Mouse (Mus musculus) CH12.LX (cell line): Measurements from ENCODE around the gene Speer3. TPM values are rescaled to one million over a fixed set of nuclear protein-coding genes. Genes with fewer than 3 reads are reported as not detected.
"Not testable (repeated sequence)": the region's sequence is repeated elsewhere in the genome, so short reads cannot be mapped to it uniquely, and the experiment has no call there.

Source experiments
- DNase-seq: peaks from one replicate; pipeline ENCODE4 v3.0.0-alpha.2; 2013; ENCODE audit errors: extremely low read depth
- H3K27ac ChIP-seq: 2 replicates; pipeline ENCODE4 v1.5.1; 2012; ENCODE audit warnings: low read depth, mild to moderate bottlenecking, control low read depth, moderate library complexity; ENCODE audit not compliant: insufficient read depth
- H3K27me3 ChIP-seq: replicated peaks from 2 replicates; pipeline ENCODE3; 2012; ENCODE audit warnings: inconsistent platforms
- H3K36me3 ChIP-seq, 2 experiments: replicated peaks in 1 of 2; 2 replicates each; pipeline versions ENCODE3 to v1.6.1; 2012; ENCODE audit warnings: inconsistent platforms in 1 of 2, low read length in 1 of 2, mild to moderate bottlenecking in 1 of 2, mixed read lengths in 1 of 2, moderate library complexity in 1 of 2; ENCODE audit not compliant: control insufficient read depth in 1 of 2, insufficient read depth in 1 of 2
- H3K4me1 ChIP-seq, 2 experiments: 2 replicates each; pipeline ENCODE4 v1.6.1; 2012; ENCODE audit warnings: inconsistent platforms in 1 of 2, moderate library complexity in 1 of 2; ENCODE audit not compliant: insufficient read depth in 2 of 2, control insufficient read depth in 1 of 2
- H3K4me2 ChIP-seq: 2 replicates; pipeline ENCODE4 v1.6.1; 2012; ENCODE audit warnings: low read depth, mild to moderate bottlenecking, control low read depth; ENCODE audit not compliant: poor library complexity, insufficient read depth, severe bottlenecking
- H3K4me3 ChIP-seq, 3 experiments: fragments of 150-350 bp in 1 of 3; sonication (generic) in 1 of 3; replicated peaks in 1 of 3; 2 replicates each; pipeline versions ENCODE3 to v1.5.1; 2011 to 2012; ENCODE audit warnings: low read depth in 2 of 3, low read length in 2 of 3, mild to moderate bottlenecking in 2 of 3, moderate library complexity in 2 of 3, control low read depth in 1 of 3, improper control_type of control experiment in 1 of 3, inconsistent platforms in 1 of 3, mixed read lengths in 1 of 3; ENCODE audit not compliant: poor library complexity in 1 of 3
- H3K79me2 ChIP-seq: replicated peaks from 2 replicates; pipeline ENCODE4 v1.6.1; 2012; ENCODE audit warnings: mild to moderate bottlenecking, moderate library complexity; ENCODE audit not compliant: control insufficient read depth, poor library complexity, insufficient read depth, severe bottlenecking; ENCODE audit errors: extremely low read depth
- H3K9ac ChIP-seq: 2 replicates; pipeline ENCODE4 v1.6.1; 2012; ENCODE audit warnings: low read depth, mild to moderate bottlenecking, control low read depth, moderate library complexity; ENCODE audit not compliant: insufficient read depth
- H3K9me3 ChIP-seq: replicated peaks from 2 replicates; pipeline ENCODE3; 2012; ENCODE audit warnings: low read length, inconsistent platforms, mixed read lengths
- CTCF ChIP-seq, 2 experiments: IDR thresholded peaks in 1 of 2; conservative IDR thresholded peaks in 1 of 2; 2 replicates each; pipeline ENCODE4 v1.5.1; 2011 to 2012; ENCODE audit warnings: low read depth in 2 of 2, low read length in 2 of 2, improper control_type of control experiment in 1 of 2, inconsistent platforms in 1 of 2, mild to moderate bottlenecking in 1 of 2, moderate library complexity in 1 of 2
- HCFC1 ChIP-seq: IDR thresholded peaks from 2 replicates; pipeline ENCODE4 v1.6.1; 2012; ENCODE audit warnings: low read depth, mild to moderate bottlenecking, inconsistent platforms, low read length, improper control_type of control experiment
- KAT2A ChIP-seq: IDR thresholded peaks from 2 replicates; pipeline ENCODE4 v1.6.1; 2012; ENCODE audit warnings: low read length, improper control_type of control experiment, inconsistent platforms; ENCODE audit not compliant: insufficient replicate concordance
- MYC ChIP-seq: IDR thresholded peaks from 2 replicates; pipeline ENCODE4 v1.6.1; 2011; ENCODE audit warnings: low read depth, mild to moderate bottlenecking, improper control_type of control experiment, low read length
- TBP ChIP-seq: conservative IDR thresholded peaks from 2 replicates; pipeline ENCODE4 v1.6.1; 2011; ENCODE audit warnings: low read depth, low read length, improper control_type of control experiment
- ZC3H11A ChIP-seq: IDR thresholded peaks from 2 replicates; pipeline ENCODE4 v1.6.1; 2012; ENCODE audit warnings: low read depth, mild to moderate bottlenecking, inconsistent platforms, low read length, improper control_type of control experiment
- ZKSCAN1 ChIP-seq: IDR thresholded peaks from 2 replicates; pipeline ENCODE4 v1.6.1; 2012; ENCODE audit warnings: low read depth, inconsistent platforms, low read length, improper control_type of control experiment, borderline replicate concordance
- ZMIZ1 ChIP-seq: IDR thresholded peaks from 2 replicates; pipeline ENCODE4 v1.6.1; 2012; ENCODE audit warnings: low read depth, mild to moderate bottlenecking, inconsistent platforms, low read length, improper control_type of control experiment
- dilution Hi-C: fragments of 300-500 bp; cut with MboI; formaldehyde crosslinking; loops from 2 replicates; pipeline ENCODE4 v1.14.3; 2020; ENCODE audit warnings: low sequenced_read_pairs; ENCODE audit not compliant: extremely low pct_unique_long_range_greater_than_20kb, extremely low pct_ligation_motif_present
- in situ Hi-C: fragments of 300-500 bp; cut with MboI; formaldehyde crosslinking; loops from 3 replicates; pipeline ENCODE4 v1.14.3; 2019; ENCODE audit warnings: low sequenced_read_pairs, low pct_ligation_motif_present, low pct_unique_long_range_greater_than_20kb, mixed read lengths
- polyA plus RNA-seq: library from polyadenylated mRNA; unstranded; fragments of >175 nt; gene quantifications from 2 replicates; pipeline ENCODE4 v1.2.1, GENCODE M21; 2012; ENCODE audit warnings: low read depth; ENCODE audit not compliant: insufficient read length
- total RNA-seq, 2 experiments: library from RNA; depleted of rRNA; stranded (reverse); fragments of 300-350 nt in 1 of 2; fragments of >200 nt in 1 of 2; gene quantifications; 2 replicates each; pipeline ENCODE4 v1.2.3; 2012 to 2014

Speer3 gene
- not detected in 2 replicates for total RNA-seq (2012; rRNA removed)
- not detected in 2 replicates for total RNA-seq (2014; rRNA removed)
- polyA plus RNA-seq, result not detected in 2 replicates

- H3K27ac ChIP-seq, result no peak within 1 kb of the TSS
- H3K27me3 ChIP-seq, result no peaks in the 10 kb centered on the region
- no peaks in the 10 kb centered on the region for H3K4me1 ChIP-seq
- in situ Hi-C loops, result no loop called here
- no peak within 1 kb of the TSS for H3K4me2 ChIP-seq
- H3K9me3 ChIP-seq, result peaks cover 3% of the 10 kb centered on the region
- H3K4me3 ChIP-seq, result no peak within 1 kb of the TSS
- H3K9ac ChIP-seq, result no peak within 1 kb of the TSS
- no peak for DNase-seq
- no peaks in the 10 kb centered on the region for H3K36me3 ChIP-seq
- no peaks in the 10 kb centered on the region for H3K79me2 ChIP-seq
- dilution Hi-C loops, result no loop called here
- TF ChIP-seq ZKSCAN1 (no peak), KAT2A (no peak), HCFC1 (no peak), ZMIZ1 (no peak), CTCF (conservative IDR thresholded peaks at IDR 0.05 in 1 of 2, IDR thresholded peaks at IDR 0.05 in 1 of 2; ENCODE audit: low read depth in 2 of 2, low read length in 2 of 2) (no peak), MYC (no peak), TBP (no peak)
Measured at GRCm38 (mm10) chr5:13791319-13791718, at the start of gene Speer3. Speer3 (plus strand) TSS chr5:13791619.

DNA sequence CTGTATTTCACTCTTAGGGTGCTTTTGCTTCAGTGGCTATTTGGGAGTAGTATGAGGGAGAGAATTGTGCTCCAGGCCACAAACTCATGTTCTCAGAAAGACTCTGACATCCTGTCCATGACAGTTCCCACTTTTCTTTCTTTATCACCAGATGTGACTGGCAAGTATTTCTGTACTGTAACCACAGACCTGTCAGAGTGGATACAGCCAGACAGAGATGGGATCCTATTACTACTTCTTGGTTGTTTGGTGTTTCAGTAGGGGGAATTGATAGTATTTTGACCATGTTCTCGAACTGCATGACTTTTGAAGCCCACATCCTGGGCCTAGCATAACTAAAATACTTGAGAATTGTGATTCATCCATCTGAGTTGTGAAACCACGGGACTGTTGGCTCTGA lies 19.1 kb downstream of the Speer3 start:
- H3K27me3 ChIP-seq, H3K79me2 ChIP-seq, H3K36me3 ChIP-seq, H3K9me3 ChIP-seq, H3K27ac ChIP-seq, H3K9ac ChIP-seq, DNase-seq, H3K4me2 ChIP-seq, H3K4me1 ChIP-seq, in situ Hi-C loops, dilution Hi-C loops, H3K4me3 ChIP-seq: not testable (repeated sequence)

DNA sequence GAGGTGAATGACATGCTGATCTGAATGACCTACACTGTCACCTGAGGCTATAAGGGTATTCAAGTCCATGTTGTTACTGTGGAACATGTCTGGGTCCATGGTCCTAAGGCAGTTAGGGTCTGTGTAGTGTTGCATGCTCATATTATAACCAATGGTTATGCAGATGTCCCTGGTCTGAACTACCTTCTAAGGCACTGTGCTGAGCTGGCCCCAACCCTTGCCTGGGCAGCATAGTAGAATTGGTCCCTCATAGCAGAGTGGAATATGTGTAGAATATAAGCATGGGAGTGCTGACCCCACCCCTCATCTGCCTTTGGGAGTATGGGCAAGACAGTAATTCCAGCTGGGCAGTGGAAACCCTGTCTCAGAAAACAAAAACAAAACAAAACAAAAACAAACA lies 33.7 kb downstream of the Speer3 start:
- Histone ChIP-seq H3K4me1 (no peaks in the 10 kb centered on the region), H3K4me3 (no peak overlapping the region), H3K27ac (no peak overlapping the region), H3K36me3 (no peaks in the 10 kb centered on the region), H3K9me3 (peaks cover 40% of the 10 kb centered on the region), H3K4me2 (no peak overlapping the region), H3K9ac (no peak overlapping the region), H3K27me3 (no peaks in the 10 kb centered on the region), H3K79me2 (no peaks in the 10 kb centered on the region)
- TF ChIP-seq ZC3H11A, result no peak
- DNase-seq, result no peak
- dilution Hi-C loops (no loop called here), in situ Hi-C loops (no loop called here)
